Mouse (Mus musculus) embryonic facial prominence, embryonic 12.5 days (tissue): ENCODE measurements around the gene Gm44965. TPM values are rescaled to one million over a fixed set of nuclear protein-coding genes. Genes with fewer than 3 reads are reported as not detected.

Source experiments
- ATAC-seq: fragments of 200-750 bp; cut with Nextera tagmentation; 2 replicates; pipeline ENCODE4 v1.8.0; 2017; ENCODE audit not compliant: insufficient number of reproducible peaks, insufficient read depth, low FRiP score, low TSS enrichment
- H3K27ac ChIP-seq: fragments of 300-500 bp; sonication (generic); 2 replicates; pipeline ENCODE4 v1.5.1; 2016; ENCODE audit warnings: mild to moderate bottlenecking
- H3K27me3 ChIP-seq: fragments of 300-500 bp; sonication (generic); 2 replicates; pipeline ENCODE4 v1.6.1; 2016; ENCODE audit warnings: mild to moderate bottlenecking, moderate library complexity
- H3K36me3 ChIP-seq: fragments of 300-500 bp; sonication (generic); 2 replicates; pipeline ENCODE4 v1.6.1; 2016; ENCODE audit warnings: mild to moderate bottlenecking
- H3K4me1 ChIP-seq: fragments of 300-500 bp; sonication (generic); 2 replicates; pipeline ENCODE4 v1.6.1; 2016
- H3K4me2 ChIP-seq: fragments of 300-500 bp; sonication (generic); replicated peaks from 2 replicates; pipeline ENCODE4 v1.6.1; 2016; ENCODE audit warnings: mild to moderate bottlenecking, moderate library complexity
- H3K4me3 ChIP-seq: fragments of 300-500 bp; sonication (generic); 2 replicates; pipeline ENCODE4 v1.5.1; 2016; ENCODE audit warnings: mild to moderate bottlenecking
- H3K9ac ChIP-seq: fragments of 300-500 bp; sonication (generic); 2 replicates; pipeline ENCODE4 v1.6.1; 2016; ENCODE audit warnings: mild to moderate bottlenecking, moderate library complexity
- H3K9me3 ChIP-seq: fragments of 300-500 bp; sonication (generic); 2 replicates; pipeline ENCODE4 v1.6.1; 2016; ENCODE audit warnings: mild to moderate bottlenecking, moderate library complexity
- WGBS: fragments of 180-500 bp; shearing (Covaris S2); methylation state at CpG from one replicate; pipeline ENCODE4 v1.1.7; 2016; 5-methylcytosine and 5-hydroxymethylcytosine counted together
- polyA plus RNA-seq: library from polyadenylated mRNA; unstranded; fragments of >200 nt; fragmentation: Nextera tagmentation; extraction: Ambion mirVana; gene quantifications from 2 replicates; pipeline ENCODE4 v1.2.1, GENCODE M21; 2016

The Gm44965 gene
- polyA plus RNA-seq, 1 experiment from 2014 or later: not detected

DNA sequence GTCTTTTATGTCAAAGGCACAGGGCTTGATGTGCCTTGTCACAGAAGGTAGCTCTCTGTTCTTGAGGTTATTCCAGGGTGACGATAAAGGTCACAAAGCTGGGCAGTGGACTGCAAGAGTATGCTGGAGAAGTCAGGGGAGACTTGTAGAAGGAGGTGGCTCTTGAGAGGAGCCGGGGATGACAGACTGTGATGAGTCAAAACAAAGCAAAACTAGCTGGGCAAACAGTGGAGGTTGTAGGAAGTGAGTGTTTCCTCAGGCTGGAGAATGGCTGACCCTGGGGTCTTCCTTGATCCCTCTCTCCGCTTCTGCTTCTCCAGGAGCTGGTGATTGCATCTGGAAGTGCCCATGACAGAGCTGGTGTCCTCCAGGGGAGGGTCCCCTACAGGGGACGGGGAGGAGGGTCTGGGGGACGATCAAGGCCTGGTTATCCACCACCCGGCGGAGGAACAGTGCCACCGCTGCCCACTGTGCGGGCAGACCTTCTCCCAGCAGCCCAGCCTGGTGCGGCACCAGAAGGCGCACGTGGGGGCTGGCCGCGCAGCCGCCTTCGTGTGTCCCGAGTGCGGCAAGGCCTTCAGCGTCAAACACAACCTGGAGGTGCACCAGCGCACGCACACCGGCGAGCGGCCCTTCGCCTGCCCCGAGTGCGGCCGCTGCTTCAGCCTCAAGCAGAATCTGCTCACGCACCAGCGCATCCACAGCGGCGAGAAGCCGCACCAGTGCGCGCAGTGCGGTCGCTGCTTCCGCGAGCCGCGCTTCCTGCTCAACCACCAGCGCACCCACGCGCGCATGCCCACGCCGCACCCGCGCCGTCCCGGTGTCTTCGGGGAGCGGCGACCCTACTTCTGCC, 35.3 kb downstream of the Gm44965 start:
- Histone ChIP-seq H3K4me3 (peak overlapping the region; percentile 46), H3K4me1 (peaks cover 15% of the 10 kb centered on the region; the same call in 1 of the 2 replicates), H3K4me2 (peak overlapping the region; percentile 86), H3K9ac (peak overlapping the region; percentile 53), H3K36me3 (no peaks in the 10 kb centered on the region), H3K27me3 (peaks cover 49% of the 10 kb centered on the region), H3K27ac (no peak overlapping the region), H3K9me3 (no peaks in the 10 kb centered on the region)
- WGBS: 7% methylated on average over 54 of the region's 54 CpGs
- no peak for ATAC-seq

DNA sequence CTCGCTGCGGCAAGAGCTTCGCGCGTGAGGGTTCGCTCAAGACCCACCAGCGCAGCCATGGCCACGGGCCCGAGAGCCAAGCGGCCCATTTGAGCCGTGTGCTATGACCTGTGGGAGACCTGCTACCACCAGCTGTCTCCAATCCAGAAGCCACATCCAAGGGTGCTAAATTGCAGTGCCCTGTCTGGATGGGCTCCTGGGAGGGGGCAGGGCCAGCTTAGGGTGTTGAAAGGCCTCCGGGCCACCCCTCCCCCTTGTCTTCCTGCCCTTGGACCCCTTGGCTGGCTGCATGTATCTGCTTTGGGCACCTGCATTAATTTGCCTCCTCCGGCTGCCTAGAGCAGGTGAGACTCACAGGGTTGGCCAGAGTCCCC, 35.9 kb downstream of the Gm44965 start:
- H3K27ac ChIP-seq: no peak overlapping the region
- H3K4me2 ChIP-seq: peak overlapping the region; percentile 86
- peak overlapping the region; percentile 53 for H3K9ac ChIP-seq
- H3K36me3 ChIP-seq: no peaks in the 10 kb centered on the region
- ATAC-seq: no peak
- H3K4me1 ChIP-seq: peaks cover 15% of the 10 kb centered on the region; the same call in 1 of the 2 replicates
- no peaks in the 10 kb centered on the region for H3K9me3 ChIP-seq
- peak overlapping the region; percentile 46 for H3K4me3 ChIP-seq
- 18% methylated on average over 13 of the region's 13 CpGs for WGBS
- H3K27me3 ChIP-seq: peaks cover 49% of the 10 kb centered on the region

DNA sequence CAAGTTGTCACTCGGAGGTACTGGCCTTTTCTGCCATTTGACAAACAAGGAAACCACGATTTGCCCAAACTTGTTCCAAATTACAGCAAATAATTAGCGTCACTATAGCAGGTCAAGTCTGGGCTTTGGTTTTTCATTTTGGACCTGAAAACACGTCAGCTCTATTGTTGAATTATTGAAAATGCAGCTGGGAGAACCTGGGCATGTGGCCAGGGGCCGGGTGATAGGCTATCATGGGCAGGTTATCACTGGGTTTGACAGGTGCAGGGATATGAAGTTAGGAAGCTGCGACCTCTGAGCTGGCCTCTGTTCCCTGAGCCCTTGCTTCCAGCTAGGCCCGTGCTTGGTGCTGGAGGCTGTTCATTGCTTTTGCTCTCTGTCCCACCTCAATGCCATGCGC, 37.1 kb downstream of the Gm44965 start:
- H3K4me2 ChIP-seq: no peak overlapping the region
- peaks cover 15% of the 10 kb centered on the region; the same call in 1 of the 2 replicates for H3K4me1 ChIP-seq
- no peak overlapping the region for H3K9ac ChIP-seq
- 84% methylated on average over 8 of the region's 8 CpGs for WGBS
- peaks cover 43% of the 10 kb centered on the region for H3K27me3 ChIP-seq
- H3K27ac ChIP-seq: no peak overlapping the region
- H3K36me3 ChIP-seq: no peaks in the 10 kb centered on the region
- no peak overlapping the region for H3K4me3 ChIP-seq
- ATAC-seq: no peak
- no peaks in the 10 kb centered on the region for H3K9me3 ChIP-seq

- no peaks in the 10 kb centered on the region for H3K36me3 ChIP-seq
- no peaks in the 10 kb centered on the region for H3K4me1 ChIP-seq
- H3K27ac ChIP-seq: no peak overlapping the region
- H3K4me2 ChIP-seq: no peak overlapping the region
- WGBS: 84% methylated on average over 2 of the region's 2 CpGs
- H3K9ac ChIP-seq: no peak overlapping the region
- no peaks in the 10 kb centered on the region for H3K9me3 ChIP-seq
- no peak for ATAC-seq
- H3K27me3 ChIP-seq: peaks cover 3% of the 10 kb centered on the region; the same call in 1 of the 2 replicates
- H3K4me3 ChIP-seq: no peak overlapping the region
Measured at GRCm38 (mm10) chr6:48635105-48635504, 41.4 kb downstream of the Gm44965 start.

DNA sequence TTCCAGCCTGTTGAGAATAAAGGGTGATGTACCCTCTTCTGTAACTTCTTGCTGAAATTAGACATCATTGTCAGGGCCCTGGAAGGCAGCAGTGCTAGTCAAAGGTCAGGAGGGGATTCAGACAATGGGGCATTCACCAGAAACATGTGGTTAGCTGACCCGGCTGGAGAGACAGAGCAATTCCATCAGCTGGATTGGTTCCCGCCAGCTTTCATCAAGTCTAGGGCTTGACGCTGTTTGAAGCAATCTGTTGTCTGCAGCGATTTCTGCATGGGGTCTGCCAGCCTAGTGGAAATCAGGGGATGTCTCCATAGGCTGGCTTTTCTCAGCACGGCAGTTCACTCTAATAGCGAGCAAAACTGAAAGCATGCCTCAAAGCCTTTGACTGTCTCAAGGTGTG, 42.8 kb downstream of the Gm44965 start:
- Histone ChIP-seq H3K27ac (no peak overlapping the region), H3K9me3 (no peaks in the 10 kb centered on the region), H3K4me1 (no peaks in the 10 kb centered on the region), H3K27me3 (no peaks in the 10 kb centered on the region), H3K36me3 (no peaks in the 10 kb centered on the region), H3K4me2 (no peak overlapping the region), H3K4me3 (no peak overlapping the region), H3K9ac (no peak overlapping the region)
- ATAC-seq: no peak
- WGBS: 32% methylated on average over 6 of the region's 6 CpGs

- WGBS: 60% methylated on average over 6 of the region's 6 CpGs
Measured at GRCm38 (mm10) chr6:48637811-48638500, 44.2 kb downstream of the Gm44965 start.

DNA sequence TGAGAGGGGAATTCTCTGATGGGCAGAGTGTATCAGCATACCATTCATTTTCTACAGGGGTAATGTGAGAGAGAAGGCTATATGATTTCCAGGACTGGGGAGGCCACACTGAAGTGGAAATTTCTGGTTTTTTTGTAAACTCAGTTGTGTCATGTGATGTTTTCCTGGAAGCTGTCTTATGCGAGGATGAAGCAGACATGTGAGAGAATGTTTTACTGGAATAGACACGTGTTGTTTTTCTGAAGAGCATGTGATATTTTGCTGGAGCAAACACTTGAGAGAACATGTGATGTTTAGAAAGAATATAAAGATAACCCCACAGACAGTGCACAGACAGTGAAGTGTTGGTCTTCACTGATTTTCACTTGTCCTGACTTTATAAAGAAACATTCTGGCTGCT, 44.8 kb downstream of the Gm44965 start:
- Histone ChIP-seq H3K27me3 (no peaks in the 10 kb centered on the region), H3K9me3 (no peaks in the 10 kb centered on the region), H3K4me1 (no peaks in the 10 kb centered on the region), H3K9ac (no peak overlapping the region), H3K4me2 (no peak overlapping the region), H3K36me3 (no peaks in the 10 kb centered on the region), H3K27ac (no peak overlapping the region), H3K4me3 (no peak overlapping the region)
- no peak for ATAC-seq
- WGBS: 72% methylated on average over 2 of the region's 2 CpGs

More at GRCm38 (mm10) chr6:48637811-48638500, 44.2 kb downstream of the Gm44965 start:
- ATAC-seq: no peak
- H3K27ac ChIP-seq: no peak overlapping the region
- H3K9ac ChIP-seq: no peak overlapping the region
- no peak overlapping the region for H3K4me3 ChIP-seq
- H3K4me2 ChIP-seq: no peak overlapping the region
- H3K27me3 ChIP-seq: no peaks in the 10 kb centered on the region
- no peaks in the 10 kb centered on the region for H3K9me3 ChIP-seq
- no peaks in the 10 kb centered on the region for H3K36me3 ChIP-seq
- no peaks in the 10 kb centered on the region for H3K4me1 ChIP-seq

GRCm38 (mm10) chr6:48641391-48641790, 47.6 kb downstream of the Gm44965 start:
- H3K4me1 ChIP-seq: no peaks in the 10 kb centered on the region
- 66% methylated on average over 6 of the region's 6 CpGs for WGBS
- ATAC-seq: no peak
- no peaks in the 10 kb centered on the region for H3K27me3 ChIP-seq
- no peak overlapping the region for H3K4me2 ChIP-seq
- H3K27ac ChIP-seq: no peak overlapping the region
- no peak overlapping the region for H3K9ac ChIP-seq
- no peaks in the 10 kb centered on the region for H3K36me3 ChIP-seq
- H3K4me3 ChIP-seq: no peak overlapping the region
- H3K9me3 ChIP-seq: no peaks in the 10 kb centered on the region

DNA sequence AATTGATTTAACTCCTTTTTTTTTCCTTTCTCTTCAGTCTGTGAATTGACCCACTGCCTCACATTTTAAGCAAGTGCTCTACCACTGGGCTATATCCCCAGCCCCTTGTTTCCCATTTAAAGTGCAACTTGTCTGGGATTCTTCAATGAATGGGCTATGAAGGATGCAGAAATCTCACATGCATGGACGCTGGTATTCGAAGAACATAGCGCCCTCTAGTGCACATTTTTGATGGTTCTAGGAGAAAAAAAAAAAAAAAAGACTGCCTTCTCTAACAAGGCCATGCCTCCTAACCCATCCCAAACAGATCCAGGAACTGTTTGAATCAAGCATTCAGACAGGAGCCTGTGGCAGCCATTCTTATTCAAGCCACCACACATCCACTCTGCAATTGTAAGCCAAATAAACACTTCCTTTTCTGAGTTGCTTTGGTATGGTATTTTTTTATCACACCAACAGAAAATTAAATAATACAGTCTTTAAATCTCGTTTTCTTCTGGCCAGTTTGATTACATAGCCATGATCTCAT, 49.1 kb downstream of the Gm44965 start:
- no peak overlapping the region for H3K4me3 ChIP-seq
- no peak overlapping the region for H3K4me2 ChIP-seq
- H3K27ac ChIP-seq: no peak overlapping the region
- no peak for ATAC-seq
- no peaks in the 10 kb centered on the region for H3K27me3 ChIP-seq
- no peaks in the 10 kb centered on the region for H3K36me3 ChIP-seq
- H3K9me3 ChIP-seq: no peaks in the 10 kb centered on the region
- H3K4me1 ChIP-seq: no peaks in the 10 kb centered on the region
- no peak overlapping the region for H3K9ac ChIP-seq
- WGBS: 22% methylated on average over 4 of the region's 4 CpGs

DNA sequence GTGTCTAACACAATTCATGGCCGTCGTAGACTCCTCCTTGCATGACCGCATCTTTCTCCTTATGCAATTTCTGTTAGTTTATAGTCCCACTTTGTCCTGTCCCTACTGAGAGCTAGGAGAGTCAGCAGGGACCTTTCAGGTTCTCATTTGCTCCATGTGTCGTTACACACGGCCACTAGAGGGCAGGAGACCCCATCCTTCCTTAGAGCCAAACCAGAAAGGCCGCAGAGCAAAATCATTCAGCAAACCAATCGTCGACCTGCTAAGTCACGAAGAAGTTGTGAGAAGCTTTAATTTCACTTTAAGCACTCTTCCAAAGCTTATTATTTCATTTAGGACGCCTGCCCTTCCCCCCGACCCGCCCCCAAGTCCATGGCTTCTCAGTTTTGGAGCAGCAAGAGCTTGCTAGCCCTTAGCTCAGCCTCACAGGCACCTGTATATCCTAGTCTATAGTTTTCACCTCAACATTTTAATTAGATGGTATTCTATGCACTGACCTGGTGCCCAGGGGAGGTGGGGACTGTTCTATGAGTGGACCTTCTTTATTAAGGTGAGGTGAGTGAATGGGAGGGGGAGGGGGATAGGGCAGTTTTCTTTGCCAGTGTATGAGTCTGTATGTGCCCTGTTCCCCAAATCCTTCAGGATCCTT, 52.0 kb downstream of the Gm44965 start:
- Histone ChIP-seq H3K27me3 (no peaks in the 10 kb centered on the region), H3K4me1 (no peaks in the 10 kb centered on the region), H3K4me3 (no peak overlapping the region), H3K9ac (no peak overlapping the region), H3K4me2 (no peak overlapping the region), H3K27ac (no peak overlapping the region), H3K36me3 (no peaks in the 10 kb centered on the region), H3K9me3 (no peaks in the 10 kb centered on the region)
- ATAC-seq: no peak
- 13% methylated on average over 12 of the region's 12 CpGs for WGBS

DNA sequence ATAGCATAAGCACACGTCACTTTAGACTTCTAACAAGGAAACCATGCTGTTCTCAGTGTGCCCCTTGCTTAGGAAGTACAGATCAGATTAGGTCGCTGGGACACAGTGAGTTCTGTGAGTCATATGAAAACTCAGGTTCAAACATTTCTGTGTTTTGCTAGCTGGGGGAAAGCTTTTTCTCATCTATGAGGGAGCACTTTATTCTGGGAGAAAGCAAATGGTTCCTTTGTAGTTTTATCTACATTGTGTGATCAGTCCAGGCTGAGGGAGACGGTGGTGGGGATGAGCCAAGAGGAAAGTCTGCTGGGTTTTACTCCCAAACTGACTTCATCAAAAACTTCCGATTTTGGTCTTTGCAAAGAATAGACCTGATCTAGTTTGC, 52.6 kb downstream of the Gm44965 start:
- Histone ChIP-seq H3K27me3 (no peaks in the 10 kb centered on the region), H3K9me3 (no peaks in the 10 kb centered on the region), H3K36me3 (no peaks in the 10 kb centered on the region), H3K4me3 (no peak overlapping the region), H3K9ac (no peak overlapping the region), H3K27ac (no peak overlapping the region), H3K4me1 (no peaks in the 10 kb centered on the region), H3K4me2 (no peak overlapping the region)
- ATAC-seq: no peak
- WGBS: 84% methylated on average over 4 of the region's 4 CpGs
